Mouse (Mus musculus) duodenum, adult 2 months (tissue): Measurements from ENCODE around the gene Tktl2. TPM values are rescaled to one million over a fixed set of nuclear protein-coding genes. Genes with fewer than 3 reads are reported as not detected.

Experiments used
- polyA plus RNA-seq: library from polyadenylated mRNA; depleted of rRNA; stranded (reverse); fragments of >200 nt; gene quantifications from 2 replicates; pipeline ENCODE4 v1.2.3, GENCODE M21; 2012; ENCODE audit warnings: low replicate concordance; rRNA removed

Tktl2 gene
- polyA plus RNA-seq: not detected in 2 replicates

GRCm38 (mm10) chr8:66511537-66511936 lies at the start of gene Tktl2:
Gene Tktl2, plus strand, starts transcription at chr8:66511756.

GRCm38 (mm10) chr8:66486084-66486763 lies 25.3 kb upstream of the Tktl2 start, which contains the start of gene Tma16:
Gene Tma16, minus strand, starts transcription at chr8:66486530.

Other genes starting within 250 kb of the Tktl2 start
- 0.11 and 0.70 TPM in 2 replicates for gene Tma16, start 25.2 kb upstream of the Tktl2 start, polyA plus RNA-seq
- gene Npy5r, start 176.4 kb downstream of the Tktl2 start, polyA plus RNA-seq: not detected in 2 replicates
- 0.08 and 0.15 TPM in 2 replicates for gene Npy1r, start 185.4 kb downstream of the Tktl2 start, polyA plus RNA-seq